Mouse (Mus musculus) limb, embryonic 12.5 days (tissue): ENCODE data around the gene Fto. TPM values are rescaled to one million over a fixed set of nuclear protein-coding genes. Genes with fewer than 3 reads are reported as not detected.

ENCODE experiments used
- polyA plus RNA-seq: library from polyadenylated mRNA; unstranded; fragments of >200 nt; fragmentation: Nextera tagmentation; extraction: Ambion mirVana; gene quantifications from 2 replicates; pipeline ENCODE4 v1.2.1, GENCODE M21; 2016

Gene Fto
- polyA plus RNA-seq, 1 experiment from 2014 or later: 92.1 TPM

Other genes starting within 250 kb of the Fto start
- gene Rbl2, start 243.5 kb upstream of the Fto start, polyA plus RNA-seq: 12.1 and 13.0 TPM in 2 replicates
- gene Aktip, start 113.5 kb upstream of the Fto start, polyA plus RNA-seq: 43.0 and 44.2 TPM in 2 replicates
- 14.3 and 17.1 TPM in 2 replicates for gene Rpgrip1l, start 263 bp upstream of the Fto start, polyA plus RNA-seq